Mouse (Mus musculus) brain, embryonic 14.5 days (tissue): ENCODE measurements around the gene 1700088E04Rik.

ENCODE experiments used
- CTCF ChIP-seq: fragments of 200-500 bp; IDR thresholded peaks from 2 replicates; pipeline ENCODE4 v1.5.1; 2012; ENCODE audit warnings: inconsistent platforms, mild to moderate bottlenecking, moderate library complexity, borderline replicate concordance; ENCODE audit not compliant: insufficient read depth, insufficient read length; ENCODE audit errors: extremely low read depth
- POLR2A ChIP-seq: fragments of 200-500 bp; IDR thresholded peaks from 2 replicates; pipeline ENCODE4 v1.6.1; 2012; ENCODE audit warnings: mild to moderate bottlenecking, inconsistent platforms, borderline replicate concordance; ENCODE audit not compliant: poor library complexity, insufficient read depth, insufficient read length, severe bottlenecking; ENCODE audit errors: extremely low read depth

GRCm38 (mm10) chr15:79162301-79162700 is 21.2 kb upstream of the 1700088E04Rik start:
- TF ChIP-seq POLR2A, result no peak
- TF ChIP-seq CTCF, result no peak
